Mouse (Mus musculus) midbrain, embryonic 13.5 days (tissue): ENCODE results near the gene Cyp2a5. TPM values are rescaled to one million over a fixed set of nuclear protein-coding genes. Genes with fewer than 3 reads are reported as not detected.

Source experiments
- polyA plus RNA-seq: library from polyadenylated mRNA; unstranded; fragments of >200 nt; fragmentation: Nextera tagmentation; extraction: Ambion mirVana; gene quantifications from 2 replicates; pipeline ENCODE4 v1.2.1, GENCODE M21; 2015

Gene Cyp2a5
- polyA plus RNA-seq, 1 experiment from 2014 or later, result 0.36 TPM

Other genes with a start within 250 kb of the Cyp2a5 start
- gene Vmn1r185, start 216.8 kb upstream of the Cyp2a5 start, polyA plus RNA-seq, result not detected in 2 replicates
- not detected in 2 replicates for gene Cyp2b23, start 148.9 kb upstream of the Cyp2a5 start, polyA plus RNA-seq
- 0.27 and 0.38 TPM in 2 replicates for gene Cyp2b19, start 78.2 kb upstream of the Cyp2a5 start, polyA plus RNA-seq
- not detected in 2 replicates for gene Cyp2g1, start 26.4 kb upstream of the Cyp2a5 start, polyA plus RNA-seq
- not detected in 2 replicates for gene Cyp2a22, start 104.1 kb downstream of the Cyp2a5 start, polyA plus RNA-seq
- gene Cyp2a12, start 193.8 kb downstream of the Cyp2a5 start, polyA plus RNA-seq, result not detected in 2 replicates